Mouse (Mus musculus) bone marrow macrophage, adult 2 months (primary cell): ENCODE results near the gene Unc93b1.

Experiments
- CTCF ChIP-seq: IDR thresholded peaks from 2 replicates; pipeline ENCODE4 v1.5.1; 2012; ENCODE audit warnings: low read depth, mild to moderate bottlenecking, low read length, moderate library complexity
- POLR2A ChIP-seq: IDR thresholded peaks from 2 replicates; pipeline ENCODE4 v1.6.1; 2012; ENCODE audit warnings: mild to moderate bottlenecking, low read depth, low read length, borderline replicate concordance

DNA sequence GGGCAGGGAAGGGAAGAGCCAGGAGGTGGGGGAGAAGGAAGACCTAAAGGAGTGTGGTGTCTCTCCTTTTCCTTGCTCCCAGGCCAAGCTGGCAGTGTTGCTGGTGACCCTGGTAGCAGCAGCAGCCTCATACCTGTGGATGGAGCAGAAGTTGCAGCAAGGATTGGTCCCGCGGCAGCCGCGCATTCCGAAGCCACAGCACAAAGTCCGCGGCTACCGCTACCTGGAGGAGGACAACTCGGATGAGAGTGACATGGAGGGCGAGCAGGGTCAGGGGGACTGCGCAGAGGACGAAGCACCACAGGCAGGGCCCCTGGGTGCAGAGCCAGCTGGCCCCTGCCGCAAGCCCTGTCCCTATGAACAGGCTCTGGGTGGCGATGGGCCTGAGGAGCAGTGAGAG, 13.6 kb downstream of the Unc93b1 start:
- no peak for TF ChIP-seq CTCF
- no peak for TF ChIP-seq POLR2A
